Comparison of ENCODE assay signal across 8 mouse cellular contexts in genomic region chr3:104541139-104542064, GRCm38 (mm10). TPM values are rescaled to one million over a fixed set of nuclear protein-coding genes. Genes with fewer than 3 reads are reported as not detected.
A peak's percentile ranks its signal among the peaks of the same experiment; 100 is the strongest.
DNase-seq lines count a peak whose midpoint lies in the region; ATAC-seq lines count a peak whose summit lies in the region.

No protein-coding gene starts in this region.

- H3K27ac ChIP-seq in forebrain, embryonic 12.5 days, result peak overlapping the region; percentile 42; the same call in 1 of the 2 replicates
- H3K27ac ChIP-seq in heart, embryonic 16.5 days (ENCODE audit: low read length), result peak overlapping the region; percentile 8
- H3K27ac ChIP-seq in liver, embryonic 16.5 days (ENCODE audit: low read length), result no peak overlapping the region

- peak; percentile 12 to 26 for DNase-seq in CD8-positive naive resting alpha-beta T cell, adult 2 months (ENCODE audit: low read depth in 2 of 2, low spot score in 2 of 2)
- peak; percentile 30 for DNase-seq in c-Kit-positive CD71-positive TER-119-negative erythroid progenitor cells, embryonic 14.5 days (ENCODE audit: low read depth)
- DNase-seq in kidney, postnatal 4 days, result peak; percentile 81 to 85
- peak; percentile 70 for DNase-seq in testis, postnatal 14 days (ENCODE audit: low spot score)

- peak overlapping the region; percentile 28 for H3K4me3 ChIP-seq in forebrain, embryonic 12.5 days (replicated peaks)
- H3K4me3 ChIP-seq in heart, embryonic 16.5 days (ENCODE audit: low read length), result peak overlapping the region; percentile 43
- no peak overlapping the region for H3K4me3 ChIP-seq in liver, embryonic 16.5 days (ENCODE audit: low read depth, low read length)

- H3K9me3 ChIP-seq in forebrain, embryonic 12.5 days, result no peaks in the 10 kb centered on the region
- H3K9me3 ChIP-seq in heart, embryonic 16.5 days (replicated peaks; ENCODE audit: control insufficient read depth, low read length), result no peaks in the 10 kb centered on the region
- H3K9me3 ChIP-seq in liver, embryonic 16.5 days (replicated peaks; ENCODE audit: control insufficient read depth, low read length), result no peaks in the 10 kb centered on the region

- peak overlapping the region; percentile 58 for H3K4me2 ChIP-seq in forebrain, embryonic 12.5 days
- peak overlapping the region; percentile 74 for H3K4me2 ChIP-seq in heart, embryonic 16.5 days (ENCODE audit: low read depth, low read length)
- H3K4me2 ChIP-seq in liver, embryonic 16.5 days (ENCODE audit: low read depth, low read length), result peak overlapping the region; percentile 7; the same call in 1 of the 2 replicates

- no peaks in the 10 kb centered on the region for H3K27me3 ChIP-seq in forebrain, embryonic 12.5 days
- no peaks in the 10 kb centered on the region for H3K27me3 ChIP-seq in heart, embryonic 16.5 days (ENCODE audit: control insufficient read depth, insufficient read depth, low read length)
- no peaks in the 10 kb centered on the region for H3K27me3 ChIP-seq in liver, embryonic 16.5 days (ENCODE audit: control insufficient read depth, insufficient read depth, low read depth, low read length)

- H3K4me1 ChIP-seq in forebrain, embryonic 12.5 days, result peaks cover 15% of the 10 kb centered on the region
- peaks cover 10% of the 10 kb centered on the region for H3K4me1 ChIP-seq in heart, embryonic 16.5 days (ENCODE audit: control insufficient read depth, insufficient read depth, low read length)
- no peaks in the 10 kb centered on the region; the same call in 1 of the 2 replicates for H3K4me1 ChIP-seq in liver, embryonic 16.5 days (ENCODE audit: control insufficient read depth, low read depth, low read length)

- 6% methylated on average over 21 of the region's 21 CpGs for WGBS in forebrain, embryonic 12.5 days
- 11% methylated on average over 21 of the region's 21 CpGs for WGBS in heart, embryonic 16.5 days
- 20% methylated on average over 21 of the region's 21 CpGs for WGBS in liver, embryonic 16.5 days (ENCODE audit: insufficient replicate concordance)

- peak; percentile 75 for ATAC-seq in forebrain, embryonic 12.5 days (ENCODE audit: low FRiP score)
- peak; percentile 56; the same call in 1 of the 2 replicates for ATAC-seq in heart, embryonic 16.5 days (replicated peaks; ENCODE audit: extremely low read depth, insufficient read depth, low FRiP score)
- peak; percentile 62 for ATAC-seq in liver, embryonic 16.5 days (ENCODE audit: low read depth)
- peak; percentile 53; the same call in 1 of the 2 replicates for ATAC-seq in neutrophil, adult 5-6 weeks (ENCODE audit: extremely low read depth, insufficient number of reproducible peaks, low FRiP score, poor library complexity, severe bottlenecking)

- peak overlapping the region; percentile 47; the same call in 1 of the 2 replicates for H3K9ac ChIP-seq in forebrain, embryonic 12.5 days
- H3K9ac ChIP-seq in heart, embryonic 16.5 days (ENCODE audit: low read length), result peak overlapping the region; percentile 67; the same call in 1 of the 2 replicates
- no peak overlapping the region for H3K9ac ChIP-seq in liver, embryonic 16.5 days (ENCODE audit: low read depth, low read length)

- no peaks in the 10 kb centered on the region for H3K36me3 ChIP-seq in forebrain, embryonic 12.5 days (replicated peaks)
- no peaks in the 10 kb centered on the region for H3K36me3 ChIP-seq in heart, embryonic 16.5 days (ENCODE audit: control insufficient read depth, insufficient read depth)
- H3K36me3 ChIP-seq in liver, embryonic 16.5 days (ENCODE audit: control insufficient read depth, insufficient read depth), result no peaks in the 10 kb centered on the region

RNA-seq across cellular contexts. Expression of gene Lrig2, which starts 29.7 kb away (rescaled TPM):
- polyA plus RNA-seq in forebrain, embryonic 12.5 days (2016; fragmentation: Nextera tagmentation; extraction: Ambion mirVana), result 27.2 and 31.1 TPM in 2 replicates
- 11.9 and 12.4 TPM in 2 replicates for polyA plus RNA-seq in heart, embryonic 16.5 days (2015; fragmentation: Nextera tagmentation; extraction: Ambion mirVana)
- 3.3 and 3.6 TPM in 2 replicates for polyA plus RNA-seq in liver, embryonic 16.5 days (2015; fragmentation: Nextera tagmentation; extraction: Ambion mirVana)
- total RNA-seq in neutrophil, adult 5-6 weeks (2017), result 47.0 and 53.9 TPM in 2 replicates

Comparison
In these comparisons a context has a peak if more than half of its experiments do, and no peak if none do; other contexts are left out.
1. DNase-seq: peak in every context shown above with its lines; median percentile 83 in kidney, postnatal 4 days; 70 in testis, postnatal 14 days; 30 in c-Kit-positive CD71-positive TER-119-negative erythroid progenitor cells, embryonic 14.5 days; 19 in CD8-positive naive resting alpha-beta T cell, adult 2 months.
2. H3K4me2 ChIP-seq: peak in every context shown above with its lines; median percentile 74 in heart, embryonic 16.5 days; 58 in forebrain, embryonic 12.5 days; 7 in liver, embryonic 16.5 days.